Mouse (Mus musculus) embryonic stem cell, embryonic (primary cell): ENCODE measurements around the gene Ppil3.

ENCODE experiments used
- CTCF ChIA-PET, 4 experiments: fragments of 300-600 bp in 2 of 4; fragments of 350-600 bp in 2 of 4; sonication (Branson Sonifier 250); formaldehyde crosslinking; loops; one replicate each; lab custom pipeline; 2022; ENCODE audit warnings: inconsistent platforms in 2 of 4; lab: Charles Lee
- POLR2A ChIA-PET, 4 experiments: fragments of 300-600 bp in 2 of 4; fragments of 350-600 bp in 2 of 4; sonication (Branson Sonifier 250); formaldehyde crosslinking; loops; one replicate each; lab custom pipeline; 2022; ENCODE audit warnings: antibody characterized with exemption in 4 of 4, inconsistent platforms in 1 of 4; lab: Charles Lee

Gene Ppil3

DNA sequence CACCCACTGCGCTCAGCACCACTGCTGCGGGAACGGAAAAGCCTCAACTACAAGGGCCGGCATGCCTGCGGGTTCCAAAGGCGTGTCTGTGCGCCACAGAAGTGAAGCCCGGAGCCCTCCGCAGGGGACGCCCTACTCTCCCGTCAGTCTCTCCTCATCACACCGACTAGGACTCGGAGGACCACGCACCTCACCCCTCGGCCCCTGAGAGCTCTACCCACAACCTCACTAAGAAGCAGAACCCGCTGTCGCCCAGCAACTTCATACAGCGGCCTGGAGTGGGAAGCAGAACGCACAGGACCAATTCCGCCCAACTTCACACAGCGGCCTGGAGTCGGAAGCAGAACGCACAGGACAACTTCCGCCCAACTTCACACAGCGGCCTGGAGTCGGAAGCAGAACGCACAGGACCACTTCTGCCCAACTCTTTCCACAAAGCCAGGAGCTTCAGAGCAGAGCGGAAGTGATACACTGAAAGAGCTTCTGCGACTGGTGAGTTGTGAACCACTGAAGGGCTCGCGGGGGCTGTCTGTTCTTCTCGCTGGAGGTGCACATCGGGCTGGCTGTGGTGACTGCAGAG is at the start of gene Ppil3, which contains the start of gene Nif3l1:
Ppil3 (minus strand) TSS at position 344 of the 580 bp plus-strand sequence.
Nif3l1 (plus strand) TSS at position 9 of the 580 bp plus-strand sequence.
- ChIA-PET POLR2A (interaction anchor here (0.5 to 11.4 kb wide), 49 partner anchors 9 to 786 kb away, joined by 3 to 284 read pairs (median 5); partner anchors contain the start of genes Clk1 (in 3 of the 4), Orc2 (in 3 of the 4) and Bzw1 (in 2 of the 4)), CTCF (interaction anchor here in 2 of 4 experiments (0.6 to 1.3 kb wide), 4 partner anchors 12 to 1017 kb away, joined by 3 to 12 read pairs (median 4); no protein-coding TSS in a partner anchor)

DNA sequence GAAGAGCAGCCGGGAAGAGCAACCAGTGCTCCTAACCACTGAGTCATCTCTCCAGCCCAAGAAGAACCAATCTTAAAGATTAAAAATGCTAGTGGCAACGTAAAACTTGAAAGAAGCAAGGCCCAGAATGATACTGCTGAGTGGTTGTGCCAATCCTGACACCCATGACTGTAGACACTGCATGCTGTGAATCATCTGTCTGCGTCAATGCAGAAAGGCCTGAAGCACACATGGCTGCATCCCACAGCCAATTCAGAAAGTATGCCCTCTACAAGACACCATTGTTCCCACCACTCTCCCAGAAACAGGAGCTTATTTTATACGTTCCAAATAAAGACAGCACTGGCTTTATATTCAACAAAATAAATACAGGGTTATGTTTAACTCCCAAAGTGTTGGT is 37.4 kb upstream of the Ppil3 start:
- CTCF ChIA-PET, result no interaction called here
- POLR2A ChIA-PET, result interaction anchor here in 2 of 4 experiments (1.0 to 1.8 kb wide), 3 partner anchors 20 to 60 kb away, joined by 3 to 5 read pairs (median 4); partner anchors contain the start of gene Clk1 (in 1 of the 2)

DNA sequence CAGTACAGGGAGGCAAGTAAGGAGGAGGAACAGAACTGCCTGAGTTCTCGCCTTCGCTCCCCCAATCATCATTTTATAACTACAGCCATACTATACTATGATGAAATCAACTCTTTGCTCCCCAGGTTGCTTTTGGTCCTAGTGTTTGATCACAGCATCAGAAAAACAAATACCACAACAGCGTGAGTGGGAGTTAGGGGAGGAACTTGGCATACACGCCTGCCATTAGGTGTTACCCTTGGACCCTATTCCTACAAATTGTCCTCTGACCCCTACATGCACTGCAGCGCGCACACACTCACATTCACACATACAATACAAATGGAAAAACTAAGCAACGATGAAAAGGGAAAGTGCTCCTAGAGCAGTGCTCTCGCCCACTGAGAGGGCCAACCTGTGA is 30.4 kb upstream of the Ppil3 start:
- CTCF ChIA-PET, result interaction anchor here in 1 of 4 experiments (0.5 kb wide), 1 partner anchor 206 kb away, joined by 3 read pairs; no protein-coding TSS in a partner anchor

DNA sequence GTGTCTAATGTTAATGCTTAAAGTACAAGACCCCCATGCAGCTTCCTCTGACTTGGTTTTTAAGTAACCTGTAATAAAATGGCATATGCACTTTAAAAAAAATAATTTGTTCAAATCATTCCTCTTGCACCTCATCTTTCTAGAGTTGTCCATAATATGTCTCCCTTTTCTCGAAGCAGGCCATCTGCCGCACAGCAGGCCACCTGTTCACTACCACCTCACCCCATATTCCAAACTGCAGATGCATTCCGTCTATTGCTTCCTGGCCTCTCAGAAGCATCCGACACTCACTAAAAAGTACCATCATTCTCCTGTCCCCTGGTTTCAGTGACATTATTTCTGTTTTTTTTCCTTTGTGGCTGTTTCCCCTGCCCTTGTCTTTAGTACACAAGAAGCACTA is 20.3 kb upstream of the Ppil3 start:
- CTCF ChIA-PET, result no interaction called here

More for the DNA sequence above, 30.4 kb upstream of the Ppil3 start:
- POLR2A ChIA-PET, result interaction anchor here in 2 of 4 experiments (1.1 to 2.3 kb wide), 5 partner anchors 17 to 52 kb away, joined by 3 to 12 read pairs (median 7); partner anchors contain the start of genes Clk1 (in 2 of the 2) and Orc2 (in 1 of the 2)

DNA sequence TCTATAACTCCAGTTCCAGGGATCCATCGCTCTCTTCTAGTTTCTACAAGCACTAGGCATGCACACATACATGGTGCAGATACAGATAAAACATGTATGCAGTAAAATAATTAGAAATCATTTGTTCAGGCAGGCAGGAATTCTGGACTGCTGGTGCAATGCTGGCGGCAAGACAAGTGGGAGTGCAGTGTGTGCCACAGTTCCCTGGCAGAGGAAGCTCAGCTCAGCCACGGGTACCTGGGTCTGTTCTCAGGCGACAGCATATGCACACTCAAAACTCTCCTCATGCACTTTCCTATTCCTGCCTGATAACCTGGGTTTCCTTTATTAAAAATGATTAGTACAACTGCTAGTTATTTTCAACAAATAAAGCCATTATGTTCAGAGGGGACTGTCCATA is 19.8 kb upstream of the Ppil3 start:
- ChIA-PET CTCF (no interaction called here), POLR2A (interaction anchor here in 1 of 4 experiments (0.9 to 3.3 kb wide), 5 partner anchors 10 to 55 kb away, joined by 3 to 16 read pairs (median 13); partner anchors contain the start of genes Nif3l1, Orc2 and Ppil3)

More for the DNA sequence above, 20.3 kb upstream of the Ppil3 start:
- POLR2A ChIA-PET, result interaction anchor here in 1 of 4 experiments (1.3 to 3.3 kb wide), 2 partner anchors 8 to 11 kb away, joined by 5 to 13 read pairs; no protein-coding TSS in a partner anchor

DNA sequence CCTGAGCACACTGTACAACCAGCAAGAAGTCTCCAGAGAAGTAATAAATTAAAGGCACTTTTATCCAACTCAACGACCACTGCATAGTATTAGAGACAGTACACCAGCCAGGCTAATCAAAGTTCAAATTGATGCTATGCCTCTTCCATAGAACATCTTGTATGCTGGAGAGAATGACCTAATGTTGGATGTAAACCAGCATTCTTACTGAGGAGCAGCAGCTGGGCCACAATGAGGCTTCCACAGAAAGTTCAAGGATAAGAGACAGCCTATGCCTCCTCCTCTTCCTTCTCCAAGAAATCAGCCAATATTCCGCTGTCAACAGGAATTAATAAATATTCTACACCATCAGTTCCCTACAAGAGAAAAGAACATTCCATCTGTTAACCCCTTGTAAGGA is 18.6 kb upstream of the Ppil3 start:
- CTCF ChIA-PET, result no interaction called here
- POLR2A ChIA-PET, result interaction anchor here in 2 of 4 experiments (1.0 to 3.3 kb wide), 7 partner anchors 9 to 509 kb away, joined by 3 to 16 read pairs (median 5); partner anchors contain the start of genes Clk1 (in 1 of the 2), Nif3l1 (in 1 of the 2), Ppil3 (in 1 of the 2) and Stradb (in 1 of the 2)

DNA sequence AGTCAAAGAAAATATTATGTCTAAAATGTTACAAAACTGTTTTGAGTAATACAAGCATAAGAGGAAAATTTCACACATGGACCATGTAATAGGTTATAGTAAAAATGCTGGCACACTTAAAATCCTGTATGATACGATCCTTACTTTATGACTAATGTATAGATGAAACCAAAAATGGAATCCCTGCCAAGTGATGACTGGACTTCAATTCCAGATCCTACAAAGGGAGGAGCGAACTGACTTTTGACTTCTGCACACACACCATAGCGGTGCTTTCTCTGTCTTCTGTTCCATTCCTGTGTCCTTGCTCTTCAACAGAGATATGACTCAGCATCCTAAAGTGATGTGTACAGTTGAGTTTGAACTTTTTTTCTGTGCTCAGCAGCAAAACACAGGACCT is 15.3 kb upstream of the Ppil3 start:
- CTCF ChIA-PET, result no interaction called here
- POLR2A ChIA-PET, result interaction anchor here in 1 of 4 experiments (1.0 to 1.2 kb wide), 2 partner anchors 11 to 37 kb away, joined by 3 to 4 read pairs; partner anchors contain the start of gene Clk1

DNA sequence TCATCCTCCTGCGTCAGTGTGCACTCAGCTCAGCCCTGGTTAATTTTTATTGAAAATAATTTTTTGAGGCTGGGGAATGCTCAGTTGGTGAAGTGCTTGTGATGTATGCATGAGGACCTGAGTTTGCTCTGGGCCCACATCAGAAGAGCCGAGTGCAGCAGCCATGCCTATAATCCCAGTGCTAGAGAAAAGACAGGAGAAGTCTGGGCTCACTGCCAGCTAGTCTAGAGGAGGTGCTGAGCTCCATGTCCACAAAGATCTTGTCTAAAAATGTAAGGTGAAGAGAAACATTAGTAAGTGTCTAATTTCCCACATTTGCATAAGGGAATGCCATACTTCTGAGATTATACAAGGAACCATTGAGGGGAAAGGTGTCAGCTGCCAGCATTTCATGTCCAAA is 13.6 kb upstream of the Ppil3 start:
- CTCF ChIA-PET, result interaction anchor here in 1 of 4 experiments (2.2 kb wide), 1 partner anchor 13 kb away, joined by 6 read pairs; the partner anchor contains the start of genes Nif3l1 and Ppil3
- POLR2A ChIA-PET, result interaction anchor here in 3 of 4 experiments (0.8 to 7.5 kb wide), 32 partner anchors 7 to 97 kb away, joined by 3 to 133 read pairs (median 5); partner anchors contain the start of genes Bzw1 (in 3 of the 3), Clk1 (in 3 of the 3), Nif3l1 (in 2 of the 3) and Orc2 (in 2 of the 3)

DNA sequence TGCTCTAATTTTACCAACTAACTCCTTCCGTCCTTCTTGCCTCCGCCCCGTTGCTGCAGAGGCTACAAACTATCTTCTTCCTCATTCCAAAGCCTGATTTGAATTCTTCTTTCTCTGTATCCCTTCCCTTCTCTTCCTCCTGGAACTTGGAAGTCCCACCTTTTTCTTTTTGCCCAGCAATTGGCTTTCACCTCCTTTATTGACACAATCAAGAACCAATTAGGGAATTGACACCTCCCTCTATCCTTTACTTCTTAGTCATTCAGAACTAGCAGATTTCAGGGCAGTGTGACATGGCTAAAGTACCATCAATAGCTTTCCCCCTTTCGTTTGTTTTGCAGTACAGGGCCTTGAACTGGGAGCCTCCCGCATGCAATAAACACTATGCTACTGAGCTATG is 12.9 kb upstream of the Ppil3 start:
- ChIA-PET CTCF (interaction anchor here in 2 of 4 experiments (0.5 to 2.2 kb wide), 3 partner anchors 13 to 178 kb away, joined by 3 to 6 read pairs (median 4); partner anchors contain the start of genes Nif3l1 (in 2 of the 2) and Ppil3 (in 2 of the 2)), POLR2A (interaction anchor here (0.8 to 7.5 kb wide), 39 partner anchors 8 to 168 kb away, joined by 3 to 133 read pairs (median 5); partner anchors contain the start of genes Bzw1 (in 3 of the 4), Clk1 (in 3 of the 4), Ppil3 (in 3 of the 4) and Nif3l1 (in 2 of the 4))

DNA sequence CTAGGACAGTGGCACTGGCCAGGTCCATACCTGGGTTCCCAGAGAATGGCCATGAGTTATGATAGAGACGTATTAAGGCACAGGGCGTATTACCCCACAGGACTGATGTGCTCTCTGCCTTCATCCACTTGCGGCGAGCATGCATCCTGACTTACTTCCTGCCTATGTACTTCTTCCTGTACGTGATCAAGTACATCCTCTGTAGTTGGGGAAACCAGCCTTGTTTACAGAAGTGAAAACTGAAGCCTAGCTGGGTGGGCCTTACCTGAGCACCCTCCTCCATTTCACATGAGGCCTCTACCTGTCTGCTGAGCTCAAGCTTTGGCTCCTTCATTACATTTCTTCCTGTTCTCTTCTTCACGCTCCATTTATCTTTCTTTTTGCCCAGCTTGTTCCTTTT is 9.0 kb upstream of the Ppil3 start:
- CTCF ChIA-PET, result no interaction called here
- POLR2A ChIA-PET, result interaction anchor here (0.5 to 7.5 kb wide), 18 partner anchors 7 to 72 kb away, joined by 3 to 133 read pairs (median 7); partner anchors contain the start of genes Ppil3 (in 4 of the 4), Clk1 (in 2 of the 4), Nif3l1 (in 2 of the 4) and Orc2 (in 1 of the 4)

DNA sequence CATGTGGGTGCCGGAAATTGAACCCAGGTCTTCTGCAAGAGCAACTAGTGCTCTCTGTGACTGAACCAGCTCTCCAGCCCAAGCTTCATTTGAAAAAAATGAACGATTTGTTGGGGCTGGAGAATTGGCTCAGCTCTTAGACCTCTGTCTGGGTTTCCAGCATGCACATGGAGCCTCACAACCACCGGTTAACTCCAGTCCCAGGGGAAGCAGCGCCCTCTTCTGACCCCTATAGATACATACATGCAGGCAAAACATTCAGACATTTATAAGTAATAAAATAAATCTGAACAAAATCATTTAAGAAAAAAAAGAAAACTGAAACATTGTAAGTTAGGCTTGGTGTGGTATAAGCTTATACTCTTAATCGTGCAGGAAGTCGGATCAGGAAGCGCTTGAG is 3.1 kb upstream of the Ppil3 start:
- CTCF ChIA-PET, result interaction anchor here in 3 of 4 experiments (0.5 to 1.3 kb wide), 8 partner anchors 12 to 152 kb away, joined by 3 to 15 read pairs (median 4); no protein-coding TSS in a partner anchor

DNA sequence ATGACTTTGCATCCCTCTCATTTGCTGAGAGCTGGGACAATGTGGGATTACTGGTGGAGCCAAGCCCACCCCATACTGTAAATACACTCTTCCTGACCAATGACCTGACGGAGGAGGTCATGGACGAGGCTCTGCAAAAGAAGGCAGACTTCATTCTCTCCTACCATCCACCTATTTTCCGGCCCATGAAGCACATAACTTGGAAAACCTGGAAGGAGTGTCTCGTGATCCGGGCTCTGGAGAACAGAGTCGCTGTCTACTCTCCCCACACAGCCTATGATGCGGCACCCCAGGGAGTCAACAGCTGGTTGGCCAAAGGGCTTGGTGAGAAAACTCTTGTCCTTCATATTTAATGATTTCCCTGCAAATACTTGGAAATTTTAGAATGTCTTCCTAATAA is 2.5 kb upstream of the Ppil3 start:
- ChIA-PET CTCF (interaction anchor here in 2 of 4 experiments (0.6 to 1.3 kb wide), 5 partner anchors 12 to 113 kb away, joined by 3 to 4 read pairs (median 3); no protein-coding TSS in a partner anchor), POLR2A (interaction anchor here in 3 of 4 experiments (0.7 to 11.4 kb wide), 20 partner anchors 8 to 57 kb away, joined by 3 to 284 read pairs (median 4); partner anchors contain the start of genes Clk1 (in 3 of the 3), Orc2 (in 2 of the 3) and Bzw1 (in 1 of the 3))

More for the DNA sequence above, 3.1 kb upstream of the Ppil3 start:
- POLR2A ChIA-PET, result interaction anchor here in 3 of 4 experiments (0.7 to 11.4 kb wide), 21 partner anchors 8 to 57 kb away, joined by 3 to 284 read pairs (median 4); partner anchors contain the start of genes Clk1 (in 3 of the 3) and Orc2 (in 2 of the 3)

DNA sequence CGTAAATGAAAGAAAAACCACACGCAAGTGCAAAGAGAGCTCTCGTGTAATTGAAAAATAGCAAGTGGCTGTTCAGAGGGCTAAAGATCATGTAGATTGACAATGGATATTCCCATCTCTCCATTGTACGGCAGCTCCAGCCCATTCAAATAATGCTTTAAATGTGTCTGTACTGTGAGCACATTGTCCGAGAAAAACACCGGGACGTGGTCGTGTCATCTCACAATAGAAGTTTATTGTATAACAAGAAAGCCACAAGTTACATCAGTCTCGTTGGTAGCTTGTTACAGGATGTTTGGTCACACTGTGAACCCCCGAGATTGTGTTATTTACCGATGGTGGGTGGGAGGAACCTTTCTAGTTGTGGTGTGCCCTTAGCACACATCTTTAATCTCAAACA is 575 bp upstream of the Ppil3 start:
- ChIA-PET POLR2A (interaction anchor here (0.6 to 11.4 kb wide), 45 partner anchors 8 to 512 kb away, joined by 3 to 284 read pairs (median 6); partner anchors contain the start of genes Clk1 (in 3 of the 4), Orc2 (in 3 of the 4) and Bzw1 (in 2 of the 4)), CTCF (interaction anchor here in 2 of 4 experiments (0.6 to 1.3 kb wide), 5 partner anchors 11 to 1017 kb away, joined by 3 to 6 read pairs (median 3); partner anchors contain the start of gene Clk1 (in 1 of the 2))

DNA sequence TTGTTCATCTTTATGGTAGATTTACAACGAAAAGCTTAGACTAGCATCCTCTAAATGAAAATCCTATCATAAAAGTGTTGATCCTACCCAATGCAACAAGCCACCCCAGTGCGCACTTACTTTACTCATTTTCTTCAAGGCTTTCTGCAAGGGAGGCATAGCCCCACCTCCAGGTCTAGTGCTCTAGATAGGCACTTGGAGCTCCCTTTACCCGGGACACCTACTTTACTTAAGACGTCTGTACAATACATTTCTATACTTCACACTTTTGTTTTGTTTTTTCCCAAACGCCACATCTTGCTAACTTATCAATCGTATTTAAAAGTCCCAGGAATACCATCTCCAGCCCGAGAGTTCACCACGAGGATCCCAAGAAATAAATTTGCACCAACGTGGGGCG is 595 bp downstream of the Ppil3 start:
- POLR2A ChIA-PET, result interaction anchor here (0.6 to 11.4 kb wide), 30 partner anchors 9 to 1240 kb away, joined by 3 to 284 read pairs (median 14); partner anchors contain the start of genes Clk1 (in 3 of the 4), Orc2 (in 3 of the 4) and Bzw1 (in 2 of the 4)
- CTCF ChIA-PET, result interaction anchor here in 1 of 4 experiments (1.0 kb wide), 1 partner anchor 13 kb away, joined by 6 read pairs; no protein-coding TSS in a partner anchor

DNA sequence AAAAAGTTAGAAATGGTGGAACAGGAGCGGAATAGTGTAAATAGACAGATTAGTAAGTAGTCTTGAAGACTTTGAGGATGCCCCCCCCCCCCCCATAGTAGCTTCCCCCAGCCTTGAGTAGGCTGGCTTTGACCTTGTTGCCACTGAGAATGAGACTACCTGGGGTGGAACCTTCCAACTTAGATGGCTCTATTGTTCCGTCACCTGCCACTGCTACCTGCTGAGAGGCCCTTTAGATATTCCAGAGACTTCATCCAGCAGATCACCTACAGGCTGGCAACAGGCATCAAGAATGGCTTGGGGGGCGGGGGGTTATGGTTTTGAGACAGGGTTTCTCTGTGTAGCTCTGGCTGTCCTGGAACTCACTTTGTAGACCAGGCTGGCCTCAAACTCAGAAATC is 20.7 kb downstream of the Ppil3 start:
- POLR2A ChIA-PET, result interaction anchor here (0.6 to 18.7 kb wide), 59 partner anchors 8 to 1244 kb away, joined by 3 to 284 read pairs (median 5); partner anchors contain the start of genes Orc2 (in 3 of the 4), Ppil3 (in 3 of the 4), Bzw1 (in 2 of the 4) and Casp8 (in 2 of the 4)

DNA sequence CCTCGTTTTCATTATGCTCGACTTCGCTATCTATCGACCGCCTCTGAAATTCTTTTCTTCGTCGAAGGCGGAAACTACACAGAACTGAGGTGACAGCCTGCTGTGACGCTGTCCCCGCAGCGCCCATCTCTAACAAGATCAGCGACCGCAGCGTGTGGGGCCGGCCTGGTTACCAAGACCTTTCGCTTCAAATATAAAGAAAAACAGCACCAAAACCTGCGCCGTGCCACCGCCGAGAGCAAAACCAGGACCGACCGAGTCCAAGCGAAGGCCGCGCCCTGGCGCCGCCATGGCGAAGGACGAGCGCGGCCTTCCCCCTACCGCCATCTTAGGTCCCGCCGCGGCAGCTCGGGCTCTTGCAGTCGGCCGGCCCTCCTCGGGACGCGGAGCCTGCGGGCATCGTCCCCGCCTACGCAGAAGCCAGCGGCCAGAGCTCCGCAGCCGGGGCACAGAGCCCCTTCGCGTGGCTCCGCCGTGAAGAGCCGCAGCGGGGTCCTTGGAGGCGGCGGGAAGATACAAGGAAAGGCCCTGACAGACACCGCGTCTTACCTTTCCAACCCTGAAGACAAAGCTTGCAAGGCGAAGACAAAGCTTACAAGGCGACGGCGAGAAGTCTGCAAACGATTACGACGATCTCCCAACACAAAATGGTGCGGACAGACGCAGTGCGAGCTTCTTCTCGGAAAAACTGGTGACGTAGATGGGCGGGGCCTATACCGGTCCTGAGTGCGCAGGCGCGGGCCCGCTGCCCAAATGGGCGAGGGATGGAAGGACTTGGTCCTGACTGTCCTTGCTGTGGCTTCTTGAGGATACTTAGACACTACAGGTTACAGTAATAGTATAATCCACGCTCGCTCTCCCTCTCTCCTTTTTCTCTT is 21.7 kb downstream of the Ppil3 start, which contains the start of gene Clk1:
Clk1 (minus strand) TSS at position 696 of the 878 bp plus-strand sequence.
- CTCF ChIA-PET, result interaction anchor here in 3 of 4 experiments (0.5 to 1.7 kb wide), 6 partner anchors 8 to 384 kb away, joined by 3 to 15 read pairs (median 4); no protein-coding TSS in a partner anchor
- POLR2A ChIA-PET, result interaction anchor here (0.5 to 18.7 kb wide), 87 partner anchors 7 to 813 kb away, joined by 3 to 284 read pairs (median 5); partner anchors contain the start of genes Ppil3 (in 4 of the 4), Bzw1 (in 3 of the 4), Nif3l1 (in 3 of the 4) and Orc2 (in 3 of the 4)

More for the DNA sequence above, 20.7 kb downstream of the Ppil3 start:
- CTCF ChIA-PET, result interaction anchor here in 3 of 4 experiments (0.6 to 1.7 kb wide), 3 partner anchors 8 to 649 kb away, joined by 4 to 9 read pairs (median 4); no protein-coding TSS in a partner anchor
